Mouse (Mus musculus) stomach, postnatal 0 days (tissue): ENCODE results near the gene Pias3.

ENCODE experiments used
- CTCF ChIP-seq: IDR thresholded peaks from 2 replicates; pipeline ENCODE4 v1.5.1; 2016; ENCODE audit warnings: antibody characterized with exemption, low read depth, mild to moderate bottlenecking, moderate library complexity
- EP300 ChIP-seq: optimal IDR thresholded peaks from 2 replicates; pipeline ENCODE3; 2016; ENCODE audit warnings: antibody characterized with exemption

DNA sequence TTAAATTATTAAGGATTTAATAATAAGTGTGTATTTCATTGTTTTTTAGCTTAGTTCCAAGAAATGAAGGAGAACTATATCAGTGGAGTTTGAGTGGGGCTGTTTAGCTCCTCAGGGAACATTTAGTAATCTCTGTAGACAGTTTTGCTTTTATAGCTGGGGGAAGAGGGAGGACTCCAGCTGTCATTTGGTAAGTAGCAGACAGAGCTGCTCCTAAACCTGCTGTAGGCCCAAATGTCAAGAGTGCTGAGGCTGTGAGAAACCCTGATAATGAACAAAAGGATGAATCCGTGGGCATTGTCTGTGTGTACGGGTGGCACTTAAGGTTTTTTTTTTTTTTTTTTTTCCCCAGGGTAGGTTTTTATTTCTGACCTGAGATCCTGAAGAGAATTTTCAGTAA is 39.0 kb downstream of the Pias3 start:
- no peak for TF ChIP-seq CTCF
- TF ChIP-seq EP300, result no peak
